Mouse (Mus musculus): ENCODE measurements at regions not wholly inside any gene's neighbourhood (a gene's known extent, or its start where the extent isn't known, plus 50 kb on each side); places are given as distances from the start of the nearest gene placed in this dataset.

- no peak overlapping the region for H3K4me2 ChIP-seq (replicated peaks)
- 74% methylated on average over 4 of the region's 4 CpGs for WGBS
- no peaks in the 10 kb centered on the region for H3K4me1 ChIP-seq
- H3K27me3 ChIP-seq, result no peaks in the 10 kb centered on the region
- ATAC-seq (ENCODE audit: insufficient number of reproducible peaks, insufficient read depth, low FRiP score, low TSS enrichment), result no peak
- no peak overlapping the region for H3K27ac ChIP-seq
- H3K4me3 ChIP-seq, result no peak overlapping the region
- no peak overlapping the region for H3K9ac ChIP-seq
- H3K9me3 ChIP-seq, result no peaks in the 10 kb centered on the region
- no peaks in the 10 kb centered on the region for H3K36me3 ChIP-seq
Observed at GRCm38 (mm10) chr17:89450724-89451123, 250.2 kb upstream of the Fshr start.

DNA sequence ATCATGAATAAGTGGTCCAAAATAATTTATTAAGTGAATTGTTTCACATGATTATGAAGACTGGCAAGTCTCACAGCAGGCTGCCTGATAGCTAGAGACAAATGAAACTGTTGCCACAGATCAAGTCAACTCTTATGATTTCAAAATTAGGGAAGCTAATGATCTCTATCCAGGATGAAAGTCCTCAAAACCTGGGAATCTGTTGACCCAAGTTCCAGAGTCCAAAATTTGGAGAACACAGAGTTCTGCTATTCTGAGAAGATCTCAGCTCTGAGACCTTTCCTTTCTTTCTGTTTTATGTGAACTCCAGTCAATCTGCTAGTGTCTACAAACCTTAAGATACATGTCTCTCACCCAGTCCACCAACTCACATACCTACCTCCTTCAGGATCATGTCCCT lies 248.9 kb upstream of the Fshr start:
- Histone ChIP-seq H3K27me3 (no peaks in the 10 kb centered on the region), H3K4me2 (replicated peaks) (no peak overlapping the region), H3K9ac (no peak overlapping the region), H3K4me3 (no peak overlapping the region), H3K27ac (no peak overlapping the region), H3K36me3 (no peaks in the 10 kb centered on the region), H3K9me3 (no peaks in the 10 kb centered on the region), H3K4me1 (no peaks in the 10 kb centered on the region)
- no peak for ATAC-seq (ENCODE audit: insufficient number of reproducible peaks, insufficient read depth, low FRiP score, low TSS enrichment)

- no peaks in the 10 kb centered on the region for H3K9me3 ChIP-seq
- no peaks in the 10 kb centered on the region for H3K4me1 ChIP-seq
- no peak for ATAC-seq (ENCODE audit: insufficient number of reproducible peaks, insufficient read depth, low FRiP score, low TSS enrichment)
- H3K27ac ChIP-seq, result no peak overlapping the region
- no peaks in the 10 kb centered on the region for H3K27me3 ChIP-seq
- no peak overlapping the region for H3K4me3 ChIP-seq
- H3K4me2 ChIP-seq (replicated peaks), result no peak overlapping the region
- no peaks in the 10 kb centered on the region for H3K36me3 ChIP-seq
- 76% methylated on average over 4 of the region's 4 CpGs for WGBS
- no peak overlapping the region for H3K9ac ChIP-seq
Observed at GRCm38 (mm10) chr17:89434288-89434687, 233.8 kb upstream of the Fshr start.

DNA sequence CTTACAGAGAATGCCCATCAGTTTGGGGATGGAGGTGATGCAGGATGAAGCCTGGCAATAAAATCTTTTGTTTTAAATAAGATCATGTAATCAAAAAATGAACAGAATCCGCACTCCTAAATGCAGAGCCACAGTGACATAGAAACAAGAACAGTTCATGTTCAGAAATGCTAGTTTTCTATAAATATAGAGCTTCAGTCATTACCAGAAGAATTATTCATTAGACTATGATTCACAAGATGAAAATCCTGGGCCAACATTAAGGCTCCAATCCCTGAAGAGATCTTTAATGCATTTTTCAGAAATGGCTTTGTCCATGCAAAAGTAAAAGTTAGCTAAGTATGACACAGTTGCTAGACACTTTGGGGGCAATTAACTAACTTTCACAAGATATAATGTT lies 209.6 kb upstream of the Fshr start:
- no peak overlapping the region for H3K9ac ChIP-seq
- no peaks in the 10 kb centered on the region for H3K27me3 ChIP-seq
- H3K27ac ChIP-seq, result no peak overlapping the region
- no peaks in the 10 kb centered on the region for H3K9me3 ChIP-seq
- H3K36me3 ChIP-seq, result no peaks in the 10 kb centered on the region
- no peak overlapping the region for H3K4me2 ChIP-seq (replicated peaks)
- ATAC-seq (ENCODE audit: insufficient number of reproducible peaks, insufficient read depth, low FRiP score, low TSS enrichment), result no peak
- 87% methylated on average over 1 of the region's 1 CpGs for WGBS
- H3K4me1 ChIP-seq, result no peaks in the 10 kb centered on the region
- H3K4me3 ChIP-seq, result no peak overlapping the region

- no peaks in the 10 kb centered on the region for H3K27me3 ChIP-seq
- H3K36me3 ChIP-seq, result no peaks in the 10 kb centered on the region
- no peak overlapping the region for H3K4me2 ChIP-seq (replicated peaks)
- ATAC-seq (ENCODE audit: insufficient number of reproducible peaks, insufficient read depth, low FRiP score, low TSS enrichment), result no peak
- H3K9ac ChIP-seq, result no peak overlapping the region
- no peaks in the 10 kb centered on the region for H3K4me1 ChIP-seq
- no peak overlapping the region for H3K27ac ChIP-seq
- H3K9me3 ChIP-seq, result no peaks in the 10 kb centered on the region
- WGBS, result 81% methylated on average over 2 of the region's 2 CpGs
- H3K4me3 ChIP-seq, result no peak overlapping the region
Observed at GRCm38 (mm10) chr17:89405589-89405988, 205.1 kb upstream of the Fshr start.

- Histone ChIP-seq H3K4me3 (no peak overlapping the region), H3K36me3 (no peaks in the 10 kb centered on the region), H3K4me2 (replicated peaks) (no peak overlapping the region), H3K27me3 (no peaks in the 10 kb centered on the region), H3K4me1 (no peaks in the 10 kb centered on the region), H3K9me3 (no peaks in the 10 kb centered on the region), H3K27ac (no peak overlapping the region), H3K9ac (no peak overlapping the region)
- no peak for ATAC-seq (ENCODE audit: insufficient number of reproducible peaks, insufficient read depth, low FRiP score, low TSS enrichment)
Observed at GRCm38 (mm10) chr17:89357241-89357640, 156.8 kb upstream of the Fshr start.

DNA sequence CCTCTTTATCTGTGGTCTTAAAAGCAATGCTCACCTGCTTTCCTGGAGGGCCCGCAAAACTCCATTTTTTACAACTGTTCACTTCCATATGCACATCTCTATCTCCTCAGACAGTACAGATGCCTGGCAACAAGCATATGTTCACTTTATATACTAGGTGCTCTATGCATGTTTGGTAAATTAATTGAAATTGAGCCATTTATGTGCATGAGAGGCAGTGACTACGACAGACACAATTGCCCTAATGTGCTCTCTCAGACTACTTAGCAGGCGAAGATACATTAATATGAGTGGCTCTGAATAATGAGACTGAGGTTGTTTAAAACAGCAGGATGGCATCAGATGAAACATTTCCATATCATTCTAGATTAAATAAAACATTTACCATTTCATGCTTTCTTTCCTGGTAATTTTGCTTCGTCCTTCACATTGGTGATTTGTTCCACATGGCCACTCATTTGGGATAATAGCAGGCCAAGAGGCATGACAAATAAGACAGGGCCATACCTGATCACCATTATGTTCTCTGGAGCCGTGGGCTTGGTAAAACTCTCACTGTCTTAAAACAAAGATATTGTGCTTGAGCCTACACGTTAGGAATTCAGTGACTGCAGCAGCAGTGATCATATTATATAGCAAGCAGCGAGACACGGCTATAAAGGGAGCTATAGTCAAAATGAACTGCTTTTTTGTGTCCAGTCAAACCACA lies 140.2 kb upstream of the Fshr start:
- WGBS, result 73% methylated on average over 8 of the region's 8 CpGs
- ATAC-seq (ENCODE audit: insufficient number of reproducible peaks, insufficient read depth, low FRiP score, low TSS enrichment), result no peak
- no peak overlapping the region for H3K4me3 ChIP-seq
- no peak overlapping the region for H3K27ac ChIP-seq
- H3K9me3 ChIP-seq, result no peaks in the 10 kb centered on the region
- no peak overlapping the region for H3K4me2 ChIP-seq (replicated peaks)
- H3K27me3 ChIP-seq, result no peaks in the 10 kb centered on the region
- no peaks in the 10 kb centered on the region for H3K4me1 ChIP-seq
- H3K9ac ChIP-seq, result no peak overlapping the region
- no peaks in the 10 kb centered on the region for H3K36me3 ChIP-seq

- no peaks in the 10 kb centered on the region for H3K36me3 ChIP-seq
- no peaks in the 10 kb centered on the region for H3K4me1 ChIP-seq
- H3K9me3 ChIP-seq, result no peaks in the 10 kb centered on the region
- WGBS, result 57% methylated on average over 2 of the region's 2 CpGs
- ATAC-seq (ENCODE audit: insufficient number of reproducible peaks, insufficient read depth, low FRiP score, low TSS enrichment), result no peak
- no peak overlapping the region for H3K4me3 ChIP-seq
- no peak overlapping the region for H3K9ac ChIP-seq
- no peak overlapping the region for H3K27ac ChIP-seq
- H3K4me2 ChIP-seq (replicated peaks), result no peak overlapping the region
- H3K27me3 ChIP-seq, result no peaks in the 10 kb centered on the region
Observed at GRCm38 (mm10) chr17:89319602-89320288, 119.3 kb upstream of the Fshr start.

DNA sequence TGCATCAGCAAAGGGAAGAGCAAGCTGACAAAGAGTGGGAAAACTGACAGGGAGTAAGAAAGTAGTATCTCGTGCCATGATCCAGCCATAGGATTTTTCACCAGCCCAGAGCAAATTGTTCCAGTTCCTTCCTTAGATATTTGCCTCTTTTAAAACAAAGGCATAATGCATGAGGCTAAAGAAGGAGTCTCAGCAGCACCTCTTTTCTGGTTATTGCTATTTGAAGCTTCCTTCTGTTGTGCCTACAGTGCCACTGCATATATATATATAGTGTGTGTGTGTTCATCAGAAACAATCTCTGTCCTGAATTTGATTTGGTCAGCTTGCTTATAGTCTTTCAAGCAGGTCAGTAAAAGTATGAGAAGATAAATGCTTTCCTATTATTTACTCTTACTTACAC lies 117.9 kb upstream of the Fshr start:
- Histone ChIP-seq H3K4me2 (replicated peaks) (no peak overlapping the region), H3K9me3 (no peaks in the 10 kb centered on the region), H3K27me3 (no peaks in the 10 kb centered on the region), H3K4me3 (no peak overlapping the region), H3K4me1 (no peaks in the 10 kb centered on the region), H3K9ac (no peak overlapping the region), H3K36me3 (no peaks in the 10 kb centered on the region), H3K27ac (no peak overlapping the region)
- ATAC-seq (ENCODE audit: insufficient number of reproducible peaks, insufficient read depth, low FRiP score, low TSS enrichment), result no peak
- WGBS, result 93% methylated on average over 1 of the region's 1 CpGs

GRCm38 (mm10) chr17:89311133-89311532 lies 110.7 kb upstream of the Fshr start:
- H3K9ac ChIP-seq, result no peak overlapping the region
- no peaks in the 10 kb centered on the region for H3K4me1 ChIP-seq
- 90% methylated on average over 12 of the region's 12 CpGs for WGBS
- H3K4me2 ChIP-seq (replicated peaks), result no peak overlapping the region
- no peak overlapping the region for H3K4me3 ChIP-seq
- no peaks in the 10 kb centered on the region for H3K36me3 ChIP-seq
- no peaks in the 10 kb centered on the region for H3K27me3 ChIP-seq
- ATAC-seq (ENCODE audit: insufficient number of reproducible peaks, insufficient read depth, low FRiP score, low TSS enrichment), result no peak
- no peaks in the 10 kb centered on the region for H3K9me3 ChIP-seq
- H3K27ac ChIP-seq, result no peak overlapping the region

GRCm38 (mm10) chr17:89301325-89301724 lies 100.8 kb upstream of the Fshr start:
- Histone ChIP-seq H3K36me3 (no peaks in the 10 kb centered on the region), H3K4me3 (no peak overlapping the region), H3K27me3 (no peaks in the 10 kb centered on the region), H3K9ac (no peak overlapping the region), H3K27ac (no peak overlapping the region), H3K9me3 (no peaks in the 10 kb centered on the region), H3K4me2 (replicated peaks) (no peak overlapping the region), H3K4me1 (no peaks in the 10 kb centered on the region)
- no peak for ATAC-seq (ENCODE audit: insufficient number of reproducible peaks, insufficient read depth, low FRiP score, low TSS enrichment)
- WGBS, result 85% methylated on average over 4 of the region's 4 CpGs

DNA sequence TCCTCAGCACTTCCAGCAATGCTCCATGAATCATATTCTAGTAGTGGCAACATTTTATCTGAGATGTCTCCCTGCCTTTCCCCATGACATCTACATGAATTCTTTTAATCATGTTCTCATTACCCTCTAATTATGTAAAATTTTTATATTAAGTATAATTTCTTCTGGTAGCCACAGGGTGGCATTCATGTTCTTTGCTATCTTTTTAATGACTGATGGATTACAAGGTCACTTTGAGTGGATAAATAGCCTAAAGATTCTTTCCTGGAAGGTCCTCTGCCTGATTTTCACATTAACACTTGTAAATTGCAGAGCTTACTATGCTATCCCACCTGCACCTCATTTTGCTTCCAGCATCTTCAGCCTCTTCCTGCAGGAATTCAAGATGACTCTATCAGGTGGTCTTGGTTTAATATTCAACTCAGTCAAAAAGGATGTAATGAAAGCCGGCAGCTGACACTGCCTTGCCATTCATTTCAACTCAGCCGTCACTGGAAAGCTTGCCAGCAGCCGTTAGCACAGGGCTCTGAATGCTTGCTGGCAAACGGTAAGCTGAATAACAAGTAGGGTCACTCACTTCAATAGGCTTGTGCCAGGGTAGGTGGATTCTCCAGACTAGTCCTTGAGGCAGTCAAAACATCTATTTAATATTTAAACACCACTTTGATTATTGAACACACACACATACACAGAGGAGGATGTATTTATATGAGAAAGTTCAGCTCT lies 97.0 kb upstream of the Fshr start:
- H3K4me2 ChIP-seq (replicated peaks), result no peak overlapping the region
- H3K4me3 ChIP-seq, result no peak overlapping the region
- no peak for ATAC-seq (ENCODE audit: insufficient number of reproducible peaks, insufficient read depth, low FRiP score, low TSS enrichment)
- WGBS, result 51% methylated on average over 4 of the region's 4 CpGs
- H3K9me3 ChIP-seq, result no peaks in the 10 kb centered on the region
- no peak overlapping the region for H3K27ac ChIP-seq
- H3K9ac ChIP-seq, result no peak overlapping the region
- no peaks in the 10 kb centered on the region for H3K4me1 ChIP-seq
- no peaks in the 10 kb centered on the region for H3K27me3 ChIP-seq
- H3K36me3 ChIP-seq, result no peaks in the 10 kb centered on the region
